Mouse (Mus musculus): ENCODE measurements around the gene Tap1.

DNA sequence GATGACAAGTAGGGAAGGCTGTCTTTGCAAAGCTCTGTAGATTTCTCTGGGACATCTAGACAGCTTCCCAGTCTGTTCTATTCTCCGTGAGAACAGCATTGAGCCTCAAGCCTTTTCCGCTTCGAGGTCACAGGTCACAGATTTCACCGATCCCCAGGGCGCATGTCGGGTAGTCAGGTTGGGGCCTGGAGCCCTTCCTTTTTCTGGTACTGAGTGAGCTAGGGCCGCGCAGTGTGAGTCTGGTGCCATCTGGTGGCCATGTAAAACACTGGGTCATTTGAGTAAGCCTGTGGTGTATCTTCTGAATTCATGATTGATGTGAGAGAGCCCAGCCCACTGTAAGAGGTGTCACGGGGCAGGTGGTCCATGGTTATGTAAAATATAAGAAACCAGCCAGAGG is 47.6 kb downstream of the Tap1 start:
- TF ChIP-seq MAX (IDR thresholded peaks at IDR 0.05; ENCODE audit: low read length), result peak; percentile 29; the same call in 1 of the 2 replicates
- peak in 1 of 2 experiments; percentile 38; a peak in 1 of 4 replicates for TF ChIP-seq POLR2A (IDR thresholded peaks at IDR 0.05; ENCODE audit: control insufficient read depth in 1 of 2, insufficient read depth in 1 of 2, low read depth in 1 of 2, low read length in 2 of 2, poor library complexity in 1 of 2)
- peak; percentile 96 for TF ChIP-seq RAD21 (IDR thresholded peaks at IDR 0.05; ENCODE audit: low read depth, low read length)
- TF ChIP-seq ZMIZ1 (IDR thresholded peaks at IDR 0.05; ENCODE audit: low read depth, low read length), result no peak
- peak; percentile 56; the same call in 1 of the 2 replicates for TF ChIP-seq HCFC1 (IDR thresholded peaks at IDR 0.05; ENCODE audit: low read depth, low read length)
- peak; percentile 77 to 96 (median 93) for TF ChIP-seq CTCF (IDR thresholded peaks at IDR 0.05 in 2 of 3, conservative IDR thresholded peaks at IDR 0.05 in 1 of 3; ENCODE audit: control insufficient read depth in 1 of 3, insufficient read depth in 1 of 3, low read depth in 2 of 3, low read length in 3 of 3, poor library complexity in 1 of 3, severe bottlenecking in 1 of 3)
- TF ChIP-seq KAT2A (conservative IDR thresholded peaks at IDR 0.05; ENCODE audit: low read depth, low read length), result no peak
